Mouse (Mus musculus): Measurements from ENCODE around the gene Hcn3.

DNA sequence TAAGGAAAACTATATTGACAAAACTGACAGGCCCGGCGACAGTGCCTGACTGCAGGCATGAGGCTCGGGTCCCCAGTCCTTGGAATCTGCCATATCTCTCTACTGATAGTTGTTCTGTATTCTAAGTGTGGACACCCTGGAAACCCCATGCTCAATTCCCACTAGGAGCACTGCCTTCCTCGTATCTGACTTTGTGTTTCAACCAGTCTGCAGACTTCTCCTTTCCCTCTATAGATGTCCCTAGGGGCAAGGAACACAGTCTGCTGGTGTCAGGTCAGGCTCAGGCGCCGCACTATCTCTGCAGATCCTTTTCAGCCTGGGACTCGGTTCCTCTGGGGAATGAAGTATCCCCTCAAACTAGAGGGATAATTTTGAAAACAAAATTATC lies 26.9 kb downstream of the Hcn3 start:
- TF ChIP-seq POLR2A (IDR thresholded peaks at IDR 0.05; ENCODE audit: borderline replicate concordance, low read depth, low read length), result no peak
- TF ChIP-seq CTCF (IDR thresholded peaks at IDR 0.05; ENCODE audit: low read depth, low read length), result no peak
